Mouse (Mus musculus): Measurements from ENCODE around the gene Lce3a.

The Lce3a gene

DNA sequence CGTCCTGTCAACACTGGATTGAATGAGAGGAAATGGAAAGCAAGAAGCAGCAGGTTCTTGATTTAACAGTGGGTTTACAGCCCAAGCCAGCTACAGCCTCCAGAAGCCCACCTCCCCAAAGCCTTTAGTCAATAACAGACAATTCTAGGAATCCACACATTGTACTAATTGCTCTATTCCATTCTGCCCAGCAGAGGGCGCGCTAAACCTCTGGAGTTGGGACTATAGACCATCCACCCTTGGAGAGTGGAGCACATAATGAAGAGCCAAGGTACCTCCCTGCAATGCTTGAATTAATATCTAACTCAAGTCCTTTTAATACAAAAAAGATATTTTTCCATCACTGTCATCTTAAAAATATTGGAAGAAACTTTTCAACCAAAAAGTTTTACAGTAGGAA lies 23.0 kb downstream of the Lce3a start:
- H3K27me3 ChIP-seq (ENCODE audit: insufficient read depth, low read length): no peaks in the 10 kb centered on the region
- peak; percentile 59 for TF ChIP-seq CTCF (conservative IDR thresholded peaks at IDR 0.05; ENCODE audit: low read length)
- no peak for TF ChIP-seq POU5F1 (IDR thresholded peaks at IDR 0.05; ENCODE audit: borderline replicate concordance, low read length)
- TF ChIP-seq NANOG (IDR thresholded peaks at IDR 0.05; ENCODE audit: borderline replicate concordance, low read length): no peak

DNA sequence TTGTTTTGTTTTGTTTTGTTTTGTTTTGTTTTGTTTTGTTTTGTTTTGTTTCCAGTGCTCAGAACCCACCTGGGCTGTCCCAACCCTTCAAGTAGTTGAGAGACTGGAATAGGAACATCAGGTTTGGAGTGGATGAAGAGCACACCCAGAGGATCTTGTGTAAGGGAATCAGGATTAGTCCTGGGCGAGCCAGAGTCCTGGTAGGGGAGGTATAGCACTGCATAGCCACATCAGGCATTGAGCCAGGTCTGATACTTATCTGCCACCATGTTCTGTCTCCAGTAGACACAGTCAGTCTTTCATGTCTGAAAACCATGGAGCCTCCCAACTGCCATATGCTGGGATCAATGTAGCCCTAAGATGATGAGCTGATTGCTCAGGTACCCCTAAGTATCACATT lies 31.5 kb downstream of the Lce3a start:
- H3K36me3 ChIP-seq (ENCODE audit: insufficient read depth, low read length): no peaks in the 10 kb centered on the region
- no peak overlapping the region for H3K4me3 ChIP-seq (replicated peaks; ENCODE audit: low read length)
- H3K4me1 ChIP-seq (replicated peaks; ENCODE audit: low read depth, low read length): no peaks in the 10 kb centered on the region
- no peaks in the 10 kb centered on the region for H3K9me3 ChIP-seq (ENCODE audit: low read length)
- TF ChIP-seq POU5F1 (IDR thresholded peaks at IDR 0.05; ENCODE audit: borderline replicate concordance, low read length) (no peak), NANOG (IDR thresholded peaks at IDR 0.05; ENCODE audit: borderline replicate concordance, low read length) (no peak), CTCF (conservative IDR thresholded peaks at IDR 0.05; ENCODE audit: low read length) (no peak)
- H3K27me3 ChIP-seq (ENCODE audit: insufficient read depth, low read length): no peaks in the 10 kb centered on the region

More for the DNA sequence above, 23.0 kb downstream of the Lce3a start:
- H3K4me1 ChIP-seq (replicated peaks; ENCODE audit: low read depth, low read length): no peaks in the 10 kb centered on the region
- H3K9me3 ChIP-seq (ENCODE audit: low read length): no peaks in the 10 kb centered on the region
- H3K4me3 ChIP-seq (replicated peaks; ENCODE audit: low read length): no peak overlapping the region
- no peaks in the 10 kb centered on the region for H3K36me3 ChIP-seq (ENCODE audit: insufficient read depth, low read length)

DNA sequence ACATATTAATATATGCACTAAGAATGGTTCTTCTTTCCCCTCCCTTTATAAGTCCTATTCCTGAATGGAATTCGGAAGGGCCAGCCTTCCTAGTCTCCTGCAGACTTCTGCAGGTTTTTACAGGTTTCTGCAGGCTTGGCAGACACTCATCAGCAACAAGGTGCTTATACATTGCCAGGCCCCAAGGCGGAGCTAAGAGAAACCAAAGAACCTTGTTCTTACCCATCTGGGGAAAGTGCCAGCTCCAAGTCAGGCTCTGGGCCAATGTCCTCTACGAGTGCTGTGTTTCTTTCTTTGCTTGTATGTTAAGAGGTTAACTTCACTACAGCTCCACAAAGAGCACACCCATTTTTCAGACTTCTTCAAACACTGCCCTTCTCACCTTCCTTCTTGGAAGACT lies 32.0 kb downstream of the Lce3a start:
- Histone ChIP-seq H3K4me1 (replicated peaks; ENCODE audit: low read depth, low read length) (no peaks in the 10 kb centered on the region), H3K36me3 (ENCODE audit: insufficient read depth, low read length) (no peaks in the 10 kb centered on the region), H3K9me3 (ENCODE audit: low read length) (no peaks in the 10 kb centered on the region), H3K27me3 (ENCODE audit: insufficient read depth, low read length) (no peaks in the 10 kb centered on the region), H3K4me3 (replicated peaks; ENCODE audit: low read length) (no peak overlapping the region)
- TF ChIP-seq CTCF (conservative IDR thresholded peaks at IDR 0.05; ENCODE audit: low read length) (no peak), POU5F1 (IDR thresholded peaks at IDR 0.05; ENCODE audit: borderline replicate concordance, low read length) (no peak), NANOG (IDR thresholded peaks at IDR 0.05; ENCODE audit: borderline replicate concordance, low read length) (no peak)
